ENCODE assay signal across 12 mouse cellular contexts in genomic region chr17:64534323-64534722, GRCm38 (mm10).
"Had no signal": no experiment of that assay in that cellular context is flagged by ENCODE, and none has a peak within 500 bp of the region (broad histone marks: within the 10 kb centered on the region; RNA-seq: fewer than 3 reads in every experiment).

No protein-coding gene starts in this region.

- DNase-seq: liver, postnatal 0 days; lung, adult 2 months; lung, postnatal 14 days; lung, postnatal 36 days; retina, postnatal 1 day; right cerebral cortex, adult 18-20 months; right cerebral cortex, postnatal 25 days; right cerebral cortex, postnatal 4 days; spleen, adult 18-20 months; thymus, adult 18-20 months; thymus, postnatal 14 days; thymus, postnatal 36 days had no signal
